Mouse (Mus musculus) small intestine, adult 2 months (tissue): ENCODE measurements around the gene Plekhh2.

Experiments
- CTCF ChIP-seq: fragments of 200-500 bp; IDR thresholded peaks from 2 replicates; pipeline ENCODE4 v1.5.1; 2012; ENCODE audit warnings: low read depth, mild to moderate bottlenecking, control low read depth, inconsistent platforms, low read length, moderate library complexity, mixed read lengths; ENCODE audit not compliant: insufficient replicate concordance, insufficient read length; ENCODE audit errors: extremely low read depth
- POLR2A ChIP-seq: fragments of 200-500 bp; IDR thresholded peaks from 2 replicates; pipeline ENCODE4 v1.6.1; 2012; ENCODE audit warnings: low read depth, mild to moderate bottlenecking, control low read depth, inconsistent platforms, low read length, moderate library complexity

DNA sequence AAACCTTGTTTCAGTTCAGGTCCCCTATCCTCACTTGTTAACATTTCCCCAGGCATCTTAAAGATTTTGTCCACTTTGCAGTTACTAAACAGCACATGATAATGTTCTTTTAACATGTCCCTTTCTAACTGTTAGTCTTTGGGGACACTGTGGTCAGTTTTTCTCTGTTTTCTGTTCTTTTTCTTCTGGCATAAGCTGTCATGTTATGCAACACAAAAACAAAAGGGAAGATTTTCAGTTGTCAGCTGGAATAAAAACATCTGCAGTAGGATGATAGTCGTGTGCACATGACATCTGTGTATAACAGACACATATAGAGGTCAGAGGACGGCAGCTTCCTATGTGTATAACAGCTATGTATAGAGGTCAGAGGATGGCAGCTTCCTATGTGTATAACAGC lies 5.8 kb upstream of the Plekhh2 start:
- no peak for TF ChIP-seq POLR2A
- no peak for TF ChIP-seq CTCF
